Mouse (Mus musculus): ENCODE data around the gene Rnf19b. TPM values are rescaled to one million over a fixed set of nuclear protein-coding genes. Genes with fewer than 3 reads are reported as not detected.

Rnf19b gene
- total RNA-seq (2023) = 100 to 1,000 TPM; 117 to 145 TPM

GRCm38 (mm10) chr4:129058207-129059092, at the start of gene Rnf19b:
Rnf19b (plus strand) TSS chr4:129058271.

GRCm38 (mm10) chr4:129105356-129105755, 47.3 kb downstream of the Rnf19b start, which contains the start of gene Tmem54:
Tmem54 (plus strand) TSS chr4:129105548.

GRCm38 (mm10) chr4:129121569-129122086, 63.6 kb downstream of the Rnf19b start, which contains the start of gene Hpca:
Hpca (minus strand) TSS chr4:129122036.

Other genes starting within 250 kb of the Rnf19b start
- 1 to 10 TPM; 2.3 to 3.0 TPM for gene Trim62, start 174.7 kb upstream of the Rnf19b start, total RNA-seq (2023)
- gene Azin2, start 95.8 kb upstream of the Rnf19b start, total RNA-seq (2023) = under 1 TPM in 1 of 2 experiments, not detected in 1; 0.61 TPM
- 10 to 100 TPM; 79.6 to 80.1 TPM for gene Ak2, start 66.3 kb upstream of the Rnf19b start, total RNA-seq (2023)
- not detected for gene Tmem54, start 47.3 kb downstream of the Rnf19b start, total RNA-seq (2023)
- not detected for gene Hpca, start 63.8 kb downstream of the Rnf19b start, total RNA-seq (2023)
- not detected for gene Fndc5, start 78.7 kb downstream of the Rnf19b start, total RNA-seq (2023)
- gene S100pbp, start 131.5 kb downstream of the Rnf19b start, total RNA-seq (2023) = 10 to 100 TPM; 51.9 to 52.3 TPM
- gene Yars, start 131.5 kb downstream of the Rnf19b start, total RNA-seq (2023) = 10 to 100 TPM; 47.4 to 56.5 TPM
- gene C77080, start 203.1 kb downstream of the Rnf19b start, total RNA-seq (2023) = under 1 TPM; 0.21 to 0.29 TPM
- gene Sync, start 229.3 kb downstream of the Rnf19b start, total RNA-seq (2023) = not detected

Measured in B cell, adult 67 days (primary cell).